Mouse (Mus musculus): ENCODE data around the gene Ephb6. TPM values are rescaled to one million over a fixed set of nuclear protein-coding genes. Genes with fewer than 3 reads are reported as not detected.

The Ephb6 gene
- polyA plus RNA-seq, 1 experiment from 2014 or later, result 5.2 TPM

DNA sequence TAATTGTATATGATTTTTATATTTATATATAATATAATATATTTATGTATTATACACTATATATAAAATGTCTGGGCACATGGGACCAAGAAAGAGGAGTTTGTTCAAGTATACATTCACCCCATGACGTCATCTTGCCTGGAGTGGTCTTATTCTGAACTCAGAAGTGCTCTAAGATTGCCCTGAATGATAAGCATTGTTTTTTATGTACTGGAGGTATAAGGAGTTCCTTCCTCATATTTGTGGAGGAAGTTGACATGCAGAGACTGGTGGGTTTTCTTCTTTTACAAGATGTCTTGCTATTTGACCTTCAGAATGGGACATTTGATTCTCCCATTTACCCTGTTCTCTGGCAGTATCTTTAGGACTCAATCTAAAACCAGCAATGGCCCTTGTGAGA lies 22.9 kb downstream of the Ephb6 start:
- Histone ChIP-seq H3K27ac (no peak overlapping the region), H3K4me1 (replicated peaks) (no peaks in the 10 kb centered on the region), H3K4me2 (no peak overlapping the region), H3K9ac (no peak overlapping the region), H3K9me3 (replicated peaks) (no peaks in the 10 kb centered on the region), H3K27me3 (no peaks in the 10 kb centered on the region), H3K4me3 (no peak overlapping the region), H3K36me3 (no peaks in the 10 kb centered on the region)
- no peak for ATAC-seq (replicated peaks; ENCODE audit: insufficient number of reproducible peaks, insufficient read depth, low FRiP score, low read depth)
- WGBS, result 63% methylated on average over 1 of the region's 1 CpGs

GRCm38 (mm10) chr6:41630791-41631190 lies 25.5 kb downstream of the Ephb6 start:
- H3K4me1 ChIP-seq (replicated peaks), result no peaks in the 10 kb centered on the region
- H3K9ac ChIP-seq, result no peak overlapping the region
- H3K27me3 ChIP-seq, result no peaks in the 10 kb centered on the region
- H3K4me3 ChIP-seq, result no peak overlapping the region
- no peak overlapping the region for H3K4me2 ChIP-seq
- no peaks in the 10 kb centered on the region for H3K36me3 ChIP-seq
- H3K9me3 ChIP-seq (replicated peaks), result no peaks in the 10 kb centered on the region
- 62% methylated on average over 2 of the region's 2 CpGs for WGBS
- no peak overlapping the region for H3K27ac ChIP-seq
- ATAC-seq (replicated peaks; ENCODE audit: insufficient number of reproducible peaks, insufficient read depth, low FRiP score, low read depth), result no peak

DNA sequence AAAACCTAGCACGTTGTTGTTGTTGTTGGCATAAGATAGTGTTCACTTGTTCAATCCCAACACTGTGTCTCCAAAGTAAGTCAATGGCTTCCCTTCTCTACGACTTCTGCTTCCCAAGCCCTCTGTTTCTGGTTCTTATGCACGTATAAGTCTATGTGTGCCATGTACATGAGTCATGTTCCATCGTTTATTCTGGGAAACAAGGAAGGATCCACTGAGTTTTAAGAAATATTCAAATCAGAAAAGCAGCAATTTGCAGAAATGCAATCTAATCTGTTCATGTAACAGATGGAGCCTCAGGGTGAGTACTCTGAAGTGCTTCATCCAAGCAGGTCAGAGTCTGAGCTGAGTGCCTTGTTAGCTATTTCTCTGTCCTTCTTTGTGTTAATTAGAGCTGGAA lies 26.3 kb downstream of the Ephb6 start:
- Histone ChIP-seq H3K27ac (no peak overlapping the region), H3K9ac (no peak overlapping the region), H3K36me3 (no peaks in the 10 kb centered on the region), H3K27me3 (no peaks in the 10 kb centered on the region), H3K4me3 (no peak overlapping the region), H3K4me1 (replicated peaks) (no peaks in the 10 kb centered on the region), H3K9me3 (replicated peaks) (no peaks in the 10 kb centered on the region), H3K4me2 (no peak overlapping the region)
- 77% methylated on average over 4 of the region's 4 CpGs for WGBS
- ATAC-seq (replicated peaks; ENCODE audit: insufficient number of reproducible peaks, insufficient read depth, low FRiP score, low read depth), result no peak

DNA sequence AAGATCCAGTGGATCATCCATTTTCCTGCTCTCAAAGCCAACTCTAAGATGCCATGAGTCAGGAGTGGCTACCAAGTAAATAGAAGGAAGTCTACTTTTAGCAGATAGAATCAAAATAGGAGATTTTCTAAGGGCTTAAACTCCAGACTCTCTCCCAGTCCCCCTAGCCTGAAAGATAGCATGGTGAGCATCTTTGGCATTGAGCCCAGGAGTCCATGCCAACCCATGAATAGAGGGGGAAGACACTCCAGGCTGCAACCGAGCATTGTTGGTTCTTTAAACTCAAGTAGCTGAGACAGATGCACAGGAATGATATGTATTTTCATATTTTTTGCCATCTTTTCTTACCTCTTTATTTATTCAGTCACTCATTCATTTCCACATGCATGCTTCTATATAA lies 29.9 kb downstream of the Ephb6 start:
- H3K27me3 ChIP-seq, result no peaks in the 10 kb centered on the region
- H3K9me3 ChIP-seq (replicated peaks), result no peaks in the 10 kb centered on the region
- H3K4me1 ChIP-seq (replicated peaks), result no peaks in the 10 kb centered on the region
- no peak overlapping the region for H3K9ac ChIP-seq
- H3K36me3 ChIP-seq, result no peaks in the 10 kb centered on the region
- H3K4me3 ChIP-seq, result no peak overlapping the region
- ATAC-seq (replicated peaks; ENCODE audit: insufficient number of reproducible peaks, insufficient read depth, low FRiP score, low read depth), result no peak
- H3K27ac ChIP-seq, result no peak overlapping the region
- H3K4me2 ChIP-seq, result no peak overlapping the region
- WGBS, result 35% methylated on average over 1 of the region's 1 CpGs

- ATAC-seq (replicated peaks; ENCODE audit: insufficient number of reproducible peaks, insufficient read depth, low FRiP score, low read depth), result no peak
- Histone ChIP-seq H3K27me3 (no peaks in the 10 kb centered on the region), H3K4me2 (no peak within 1 kb of the TSS), H3K4me1 (replicated peaks) (no peaks in the 10 kb centered on the region), H3K36me3 (no peaks in the 10 kb centered on the region), H3K27ac (no peak within 1 kb of the TSS), H3K4me3 (no peak within 1 kb of the TSS), H3K9ac (no peak within 1 kb of the TSS), H3K9me3 (replicated peaks) (no peaks in the 10 kb centered on the region)
- WGBS, result 19% methylated on average over 5 of the region's 5 CpGs
Observed at GRCm38 (mm10) chr6:41636178-41636577, 30.9 kb downstream of the Ephb6 start, which contains the start of gene Trpv6. Gene Trpv6 (minus strand): TSS chr6:41636405.

GRCm38 (mm10) chr6:41637393-41637792 lies 32.1 kb downstream of the Ephb6 start:
- no peaks in the 10 kb centered on the region for H3K36me3 ChIP-seq
- H3K9ac ChIP-seq, result no peak overlapping the region

GRCm38 (mm10) chr6:41637927-41638506 lies 32.7 kb downstream of the Ephb6 start:
- Histone ChIP-seq H3K36me3 (no peaks in the 10 kb centered on the region), H3K4me1 (replicated peaks) (no peaks in the 10 kb centered on the region), H3K27me3 (no peaks in the 10 kb centered on the region), H3K27ac (no peak overlapping the region), H3K9ac (no peak overlapping the region), H3K4me2 (no peak overlapping the region), H3K9me3 (replicated peaks) (no peaks in the 10 kb centered on the region), H3K4me3 (no peak overlapping the region)
- 64% methylated on average over 6 of the region's 6 CpGs for WGBS
- no peak for ATAC-seq (replicated peaks; ENCODE audit: insufficient number of reproducible peaks, insufficient read depth, low FRiP score, low read depth)

More at GRCm38 (mm10) chr6:41637393-41637792, 32.1 kb downstream of the Ephb6 start:
- H3K27me3 ChIP-seq, result no peaks in the 10 kb centered on the region
- no peak overlapping the region for H3K27ac ChIP-seq
- H3K4me1 ChIP-seq (replicated peaks), result no peaks in the 10 kb centered on the region
- 20% methylated on average over 1 of the region's 1 CpGs for WGBS
- no peaks in the 10 kb centered on the region for H3K9me3 ChIP-seq (replicated peaks)
- no peak overlapping the region for H3K4me3 ChIP-seq
- no peak for ATAC-seq (replicated peaks; ENCODE audit: insufficient number of reproducible peaks, insufficient read depth, low FRiP score, low read depth)
- H3K4me2 ChIP-seq, result no peak overlapping the region

DNA sequence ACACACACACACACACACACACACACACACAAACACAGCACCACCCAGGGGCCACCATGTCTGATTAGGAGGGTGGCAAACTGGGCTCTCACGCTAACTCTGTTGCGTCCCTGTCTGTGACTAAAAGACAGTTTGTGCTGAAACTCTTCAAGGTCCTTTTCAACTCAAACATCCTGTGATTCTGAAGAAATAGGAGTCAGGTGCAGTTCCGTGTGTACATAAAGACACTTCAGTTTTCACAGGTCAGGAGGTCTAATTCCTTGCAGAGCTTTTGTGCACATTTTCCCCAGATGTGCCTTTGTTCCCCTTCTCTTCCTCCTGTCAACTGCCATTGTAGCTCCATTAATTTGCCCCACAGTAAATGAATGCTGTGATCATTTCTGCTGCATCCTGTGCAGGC lies 35.2 kb downstream of the Ephb6 start:
- no peak for ATAC-seq (replicated peaks; ENCODE audit: insufficient number of reproducible peaks, insufficient read depth, low FRiP score, low read depth)
- no peaks in the 10 kb centered on the region for H3K9me3 ChIP-seq (replicated peaks)
- WGBS, result 69% methylated on average over 3 of the region's 3 CpGs
- no peaks in the 10 kb centered on the region for H3K36me3 ChIP-seq
- no peaks in the 10 kb centered on the region for H3K27me3 ChIP-seq
- no peaks in the 10 kb centered on the region for H3K4me1 ChIP-seq (replicated peaks)
- no peak overlapping the region for H3K27ac ChIP-seq
- no peak overlapping the region for H3K4me3 ChIP-seq
- no peak overlapping the region for H3K4me2 ChIP-seq
- no peak overlapping the region for H3K9ac ChIP-seq

- Histone ChIP-seq H3K4me1 (replicated peaks) (no peaks in the 10 kb centered on the region), H3K9me3 (replicated peaks) (no peaks in the 10 kb centered on the region), H3K36me3 (no peaks in the 10 kb centered on the region), H3K9ac (no peak overlapping the region), H3K27ac (no peak overlapping the region), H3K27me3 (no peaks in the 10 kb centered on the region), H3K4me2 (no peak overlapping the region), H3K4me3 (no peak overlapping the region)
- no peak for ATAC-seq (replicated peaks; ENCODE audit: insufficient number of reproducible peaks, insufficient read depth, low FRiP score, low read depth)
- 50% methylated on average over 6 of the region's 6 CpGs for WGBS
Observed at GRCm38 (mm10) chr6:41641173-41641866, 36.0 kb downstream of the Ephb6 start.

GRCm38 (mm10) chr6:41642765-41643164 lies 37.5 kb downstream of the Ephb6 start:
- H3K36me3 ChIP-seq, result no peaks in the 10 kb centered on the region
- WGBS, result 82% methylated on average over 4 of the region's 4 CpGs
- ATAC-seq (replicated peaks; ENCODE audit: insufficient number of reproducible peaks, insufficient read depth, low FRiP score, low read depth), result no peak
- H3K4me2 ChIP-seq, result no peak overlapping the region
- no peaks in the 10 kb centered on the region for H3K27me3 ChIP-seq
- H3K27ac ChIP-seq, result no peak overlapping the region
- no peak overlapping the region for H3K9ac ChIP-seq
- H3K9me3 ChIP-seq (replicated peaks), result no peaks in the 10 kb centered on the region
- no peaks in the 10 kb centered on the region for H3K4me1 ChIP-seq (replicated peaks)
- H3K4me3 ChIP-seq, result no peak overlapping the region

DNA sequence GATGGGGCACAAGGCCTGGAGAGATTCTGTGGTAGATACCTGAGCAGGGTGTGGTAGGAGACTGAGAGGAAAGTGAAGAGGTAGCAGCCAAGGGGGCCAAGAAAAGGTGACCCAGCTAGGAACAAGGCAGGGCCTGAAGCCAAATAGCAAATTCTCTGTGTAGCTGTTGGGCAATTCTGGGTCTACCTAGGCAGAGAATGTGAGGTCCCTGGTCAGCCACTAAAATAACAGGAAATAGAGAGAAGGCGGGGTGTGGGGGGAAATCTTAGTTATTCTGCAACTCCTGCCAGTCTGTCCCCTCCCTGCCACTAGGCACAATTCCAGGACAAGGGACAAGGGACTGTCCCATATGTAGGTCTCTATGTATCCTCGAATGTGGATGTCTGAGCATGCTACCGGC lies 37.9 kb downstream of the Ephb6 start:
- no peaks in the 10 kb centered on the region for H3K4me1 ChIP-seq (replicated peaks)
- H3K9ac ChIP-seq, result no peak overlapping the region
- H3K4me2 ChIP-seq, result no peak overlapping the region
- H3K9me3 ChIP-seq (replicated peaks), result no peaks in the 10 kb centered on the region
- no peaks in the 10 kb centered on the region for H3K27me3 ChIP-seq
- WGBS, result 88% methylated on average over 3 of the region's 3 CpGs
- no peak for ATAC-seq (replicated peaks; ENCODE audit: insufficient number of reproducible peaks, insufficient read depth, low FRiP score, low read depth)
- H3K27ac ChIP-seq, result no peak overlapping the region
- H3K36me3 ChIP-seq, result no peaks in the 10 kb centered on the region
- no peak overlapping the region for H3K4me3 ChIP-seq

DNA sequence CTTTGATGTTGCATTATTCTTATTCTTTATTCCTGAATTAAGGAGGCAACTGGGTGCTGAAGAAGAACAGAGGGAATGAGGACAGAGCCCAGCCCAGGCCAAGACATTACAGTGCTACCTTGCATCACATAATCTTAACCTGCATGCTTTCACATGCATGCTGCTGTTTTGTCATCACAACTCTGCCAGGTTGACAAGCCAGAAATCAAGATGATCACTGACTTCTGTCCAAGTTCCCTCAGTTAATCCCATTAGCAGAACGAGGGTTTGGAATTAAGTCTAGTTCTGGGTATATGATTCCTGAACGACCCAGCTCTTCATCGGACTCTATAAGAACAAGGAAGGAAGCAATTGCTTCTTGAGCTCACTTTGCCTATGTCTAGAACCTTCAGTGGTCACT lies 40.9 kb downstream of the Ephb6 start:
- Histone ChIP-seq H3K27ac (no peak overlapping the region), H3K27me3 (no peaks in the 10 kb centered on the region), H3K4me2 (no peak overlapping the region), H3K9ac (no peak overlapping the region), H3K4me3 (no peak overlapping the region), H3K4me1 (replicated peaks) (no peaks in the 10 kb centered on the region), H3K9me3 (replicated peaks) (no peaks in the 10 kb centered on the region), H3K36me3 (no peaks in the 10 kb centered on the region)
- whole genome bisulfite sequencing, result 75% methylated on average over 3 of the region's 3 CpGs
- no peak for ATAC-seq (replicated peaks; ENCODE audit: insufficient number of reproducible peaks, insufficient read depth, low FRiP score, low read depth)
